Mouse (Mus musculus): ENCODE measurements at regions not wholly inside any gene's neighbourhood (a gene's known extent, or its start where the extent isn't known, plus 50 kb on each side); places are given as distances from the start of the nearest gene placed in this dataset.

DNA sequence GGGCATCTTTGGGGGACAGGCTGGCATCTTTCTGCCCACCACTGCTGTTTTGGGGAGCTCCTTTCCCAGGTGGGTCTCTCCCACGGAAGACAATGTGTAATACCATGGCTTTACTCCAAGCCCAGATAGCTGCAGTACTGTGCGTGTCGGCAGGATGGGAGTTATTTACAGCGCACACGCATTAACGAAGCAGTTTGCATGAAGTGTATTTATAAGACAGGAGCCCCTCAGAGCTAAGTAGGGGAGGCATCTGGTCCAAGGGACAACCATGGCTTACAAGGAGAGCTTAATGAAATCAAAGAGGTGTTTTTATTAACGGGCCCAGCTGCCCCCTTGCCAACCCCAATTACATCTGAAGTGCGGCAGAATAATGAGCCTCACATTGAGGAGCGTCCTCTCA is 169.0 kb downstream of the Katnal1 start:
- no peaks in the 10 kb centered on the region for H3K27me3 ChIP-seq (ENCODE audit: control insufficient read depth)
- H3K9me3 ChIP-seq (ENCODE audit: control insufficient read depth, low read length), result peaks cover 6% of the 10 kb centered on the region; the same call in 1 of the 2 replicates

DNA sequence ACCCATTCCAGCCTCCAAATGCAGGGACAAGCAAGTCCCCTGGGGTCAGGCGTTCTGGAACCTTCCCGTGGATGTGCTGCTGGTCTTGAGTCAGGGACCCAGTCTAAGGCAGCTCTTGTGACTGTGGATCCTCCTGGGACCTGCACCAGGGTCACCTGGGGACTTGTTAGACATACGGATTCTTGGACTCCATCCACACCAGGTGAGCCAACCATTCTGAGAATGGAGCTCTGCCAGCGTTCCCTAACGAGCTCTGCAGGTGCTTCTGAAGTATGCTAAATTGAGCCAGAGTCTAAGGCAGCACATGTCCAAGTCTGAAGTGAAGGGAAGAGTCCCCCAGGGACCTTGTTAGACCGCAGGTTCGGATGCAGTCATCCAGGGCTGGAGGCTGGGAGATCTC is 170.3 kb downstream of the Katnal1 start:
- TF ChIP-seq GATA1 (IDR thresholded peaks at IDR 0.05; ENCODE audit: low read length) (no peak), TAL1 (IDR thresholded peaks at IDR 0.05; ENCODE audit: low read length) (no peak)
- H3K4me3 ChIP-seq (replicated peaks), result no peak overlapping the region

More for the DNA sequence above, 169.0 kb downstream of the Katnal1 start:
- H3K4me3 ChIP-seq (replicated peaks), result no peak overlapping the region
- no peaks in the 10 kb centered on the region for H3K4me1 ChIP-seq (ENCODE audit: control insufficient read depth)
- no peak for TF ChIP-seq TAL1 (IDR thresholded peaks at IDR 0.05; ENCODE audit: low read length)
- no peak for TF ChIP-seq GATA1 (IDR thresholded peaks at IDR 0.05; ENCODE audit: low read length)
- no peaks in the 10 kb centered on the region for H3K36me3 ChIP-seq (ENCODE audit: control insufficient read depth)

DNA sequence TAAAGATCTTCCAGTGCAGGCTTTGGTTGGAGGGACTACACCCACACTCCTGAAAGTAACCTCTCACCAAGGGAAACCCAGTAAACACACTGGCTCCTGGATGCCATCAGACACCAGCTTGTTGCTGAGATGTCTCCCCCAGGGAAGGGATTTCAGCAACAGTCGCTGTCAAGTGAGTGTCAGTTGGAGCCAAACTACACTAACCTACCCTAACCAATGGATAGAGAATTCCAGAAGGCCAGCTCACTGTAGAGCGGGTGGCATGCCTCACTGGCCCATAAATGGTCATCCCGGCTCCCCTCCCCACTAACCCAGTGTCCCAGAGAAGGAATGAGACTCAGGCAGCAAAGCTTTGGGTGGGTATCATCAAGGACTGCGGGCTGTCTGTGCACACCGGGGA is 171.4 kb downstream of the Katnal1 start:
- Histone ChIP-seq H3K4me1 (ENCODE audit: control insufficient read depth) (no peaks in the 10 kb centered on the region), H3K36me3 (ENCODE audit: control insufficient read depth) (no peaks in the 10 kb centered on the region), H3K9me3 (ENCODE audit: control insufficient read depth, low read length) (peaks cover 12% of the 10 kb centered on the region; the same call in 1 of the 2 replicates), H3K27me3 (ENCODE audit: control insufficient read depth) (no peaks in the 10 kb centered on the region), H3K4me3 (replicated peaks) (no peak overlapping the region)
- TF ChIP-seq GATA1 (IDR thresholded peaks at IDR 0.05; ENCODE audit: low read length) (no peak), TAL1 (IDR thresholded peaks at IDR 0.05; ENCODE audit: low read length) (no peak)

More for the DNA sequence above, 170.3 kb downstream of the Katnal1 start:
- H3K36me3 ChIP-seq (ENCODE audit: control insufficient read depth), result no peaks in the 10 kb centered on the region
- peaks cover 12% of the 10 kb centered on the region; the same call in 1 of the 2 replicates for H3K9me3 ChIP-seq (ENCODE audit: control insufficient read depth, low read length)
- H3K4me1 ChIP-seq (ENCODE audit: control insufficient read depth), result no peaks in the 10 kb centered on the region
- no peaks in the 10 kb centered on the region for H3K27me3 ChIP-seq (ENCODE audit: control insufficient read depth)

DNA sequence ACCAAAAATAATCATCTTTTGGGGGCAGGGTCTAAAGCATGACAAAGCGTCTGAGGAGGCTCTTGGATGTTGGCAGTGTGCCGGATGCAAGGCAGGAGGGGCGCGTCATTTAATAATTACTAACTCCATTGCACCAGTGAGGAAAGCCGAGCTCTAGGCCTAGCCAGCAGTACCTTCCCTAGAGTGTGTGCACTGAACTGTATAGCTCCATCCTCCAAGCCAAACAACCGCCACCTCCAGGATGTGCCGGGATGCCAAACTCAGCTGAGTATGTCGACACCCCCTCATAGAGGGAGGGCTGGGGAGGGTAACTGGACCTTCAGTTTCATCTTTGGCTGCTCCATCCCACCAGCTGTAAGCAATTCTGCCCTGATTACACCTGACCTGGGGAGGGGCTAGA is 171.9 kb downstream of the Katnal1 start:
- TF ChIP-seq GATA1 (IDR thresholded peaks at IDR 0.05; ENCODE audit: low read length), result no peak
- no peak for TF ChIP-seq TAL1 (IDR thresholded peaks at IDR 0.05; ENCODE audit: low read length)
- Histone ChIP-seq H3K27me3 (ENCODE audit: control insufficient read depth) (no peaks in the 10 kb centered on the region), H3K9me3 (ENCODE audit: control insufficient read depth, low read length) (peaks cover 12% of the 10 kb centered on the region; the same call in 1 of the 2 replicates)

DNA sequence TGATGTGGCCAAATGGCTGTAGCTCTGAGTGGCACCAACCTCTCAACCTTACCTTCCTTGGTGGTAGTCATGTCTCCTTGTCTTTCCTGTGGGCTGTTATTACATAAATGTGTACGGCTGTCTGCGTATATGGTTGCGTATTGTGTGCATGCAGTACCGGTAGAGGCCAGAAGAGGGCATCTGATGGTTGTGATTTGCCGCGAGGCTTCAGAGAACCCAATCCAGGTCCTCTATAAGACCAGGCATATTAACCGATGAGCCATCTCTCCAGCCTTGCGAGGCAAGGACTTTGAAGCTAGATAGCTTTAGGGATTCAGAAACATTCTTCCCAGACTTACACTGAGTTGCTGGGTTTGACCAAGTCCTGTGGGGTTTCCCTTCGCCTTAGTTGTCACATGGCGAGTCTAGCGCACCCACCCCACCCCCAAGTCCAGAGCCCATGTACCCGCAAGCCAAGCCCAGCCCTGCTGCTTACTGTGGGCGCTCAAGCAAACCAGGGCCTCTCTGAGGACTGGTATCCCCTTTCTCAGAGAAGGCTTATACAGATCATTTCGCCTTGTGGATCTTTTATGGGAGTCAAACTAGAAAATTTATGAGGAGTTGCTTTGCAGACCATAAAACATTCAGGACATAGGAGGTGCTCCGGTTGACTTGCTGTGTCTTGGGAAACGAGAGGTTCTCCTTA is 172.7 kb downstream of the Katnal1 start:
- Histone ChIP-seq H3K36me3 (ENCODE audit: control insufficient read depth) (no peaks in the 10 kb centered on the region), H3K4me3 (replicated peaks) (no peak overlapping the region), H3K4me1 (ENCODE audit: control insufficient read depth) (no peaks in the 10 kb centered on the region), H3K27me3 (ENCODE audit: control insufficient read depth) (no peaks in the 10 kb centered on the region), H3K9me3 (ENCODE audit: control insufficient read depth, low read length) (peaks cover 16% of the 10 kb centered on the region)
- TF ChIP-seq TAL1 (IDR thresholded peaks at IDR 0.05; ENCODE audit: low read length) (no peak), GATA1 (IDR thresholded peaks at IDR 0.05; ENCODE audit: low read length) (no peak)

More for the DNA sequence above, 171.9 kb downstream of the Katnal1 start:
- Histone ChIP-seq H3K4me1 (ENCODE audit: control insufficient read depth) (no peaks in the 10 kb centered on the region), H3K36me3 (ENCODE audit: control insufficient read depth) (no peaks in the 10 kb centered on the region), H3K4me3 (replicated peaks) (no peak overlapping the region)

DNA sequence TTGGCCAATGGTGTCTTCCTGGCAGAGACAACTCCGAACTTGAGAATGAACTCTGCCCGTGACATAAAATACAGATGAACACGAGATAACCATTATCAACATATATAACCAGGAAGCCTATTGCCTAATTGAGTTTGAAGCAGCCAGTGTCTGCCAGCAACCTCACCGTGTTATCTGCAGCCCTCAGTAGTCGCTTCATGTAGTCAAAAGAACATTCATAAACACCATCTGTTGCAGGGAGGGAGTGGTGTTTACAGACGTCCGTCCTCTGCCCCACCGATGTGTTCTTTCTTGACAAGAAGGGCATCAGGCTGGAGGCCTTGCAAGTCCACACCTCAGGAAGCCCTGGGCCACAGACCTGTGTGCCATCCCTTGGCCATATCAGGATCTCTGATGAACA is 173.3 kb downstream of the Katnal1 start:
- no peaks in the 10 kb centered on the region for H3K27me3 ChIP-seq (ENCODE audit: control insufficient read depth)
- H3K36me3 ChIP-seq (ENCODE audit: control insufficient read depth), result no peaks in the 10 kb centered on the region
- H3K4me3 ChIP-seq (replicated peaks), result no peak overlapping the region
- H3K4me1 ChIP-seq (ENCODE audit: control insufficient read depth), result no peaks in the 10 kb centered on the region
- H3K9me3 ChIP-seq (ENCODE audit: control insufficient read depth, low read length), result peaks cover 16% of the 10 kb centered on the region
- no peak for TF ChIP-seq GATA1 (IDR thresholded peaks at IDR 0.05; ENCODE audit: low read length)
- TF ChIP-seq TAL1 (IDR thresholded peaks at IDR 0.05; ENCODE audit: low read length), result no peak

DNA sequence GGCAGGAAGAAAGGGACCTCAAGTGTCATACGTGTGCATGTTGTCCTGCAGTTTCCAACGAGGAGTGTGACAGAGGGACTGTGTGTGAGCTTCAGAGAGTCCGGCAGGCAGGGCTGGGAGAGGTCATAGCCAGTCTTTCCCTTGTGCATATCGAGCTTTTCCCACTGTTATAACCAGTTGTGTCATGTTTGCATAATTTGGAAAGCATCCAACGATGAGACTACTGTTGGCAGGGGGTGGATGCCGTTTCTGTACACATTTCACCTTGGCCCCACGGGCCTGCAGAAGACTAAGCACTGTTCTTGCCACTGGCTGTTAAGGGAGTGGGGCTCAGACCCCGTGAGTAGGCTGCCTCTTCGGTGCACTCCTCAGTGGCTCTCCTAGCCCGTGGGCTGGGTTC is 174.2 kb downstream of the Katnal1 start:
- Histone ChIP-seq H3K36me3 (ENCODE audit: control insufficient read depth) (no peaks in the 10 kb centered on the region), H3K9me3 (ENCODE audit: control insufficient read depth, low read length) (peaks cover 16% of the 10 kb centered on the region), H3K4me3 (replicated peaks) (no peak overlapping the region), H3K4me1 (ENCODE audit: control insufficient read depth) (no peaks in the 10 kb centered on the region), H3K27me3 (ENCODE audit: control insufficient read depth) (no peaks in the 10 kb centered on the region)
- TF ChIP-seq GATA1 (IDR thresholded peaks at IDR 0.05; ENCODE audit: low read length) (no peak), TAL1 (IDR thresholded peaks at IDR 0.05; ENCODE audit: low read length) (no peak)

DNA sequence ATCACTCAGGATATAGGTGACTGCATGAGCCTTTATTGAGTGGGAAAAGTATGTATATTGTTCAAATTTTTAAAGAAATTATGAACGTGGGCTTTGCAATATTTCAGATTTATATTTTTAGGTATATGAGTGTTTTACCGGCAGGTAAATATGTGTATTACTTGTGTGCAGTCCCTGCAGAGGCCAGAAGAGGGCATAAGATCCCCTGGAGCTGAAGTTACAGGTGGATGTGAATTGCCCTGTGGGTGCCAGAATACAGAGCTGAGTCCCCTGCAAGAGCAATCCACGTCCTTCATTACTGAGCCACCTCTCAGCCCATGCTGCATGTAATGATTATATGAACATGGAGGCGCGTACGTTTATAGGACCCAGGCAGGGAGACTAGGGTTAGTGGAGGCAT is 174.8 kb downstream of the Katnal1 start:
- Histone ChIP-seq H3K27me3 (ENCODE audit: control insufficient read depth) (no peaks in the 10 kb centered on the region), H3K4me3 (replicated peaks) (no peak overlapping the region), H3K9me3 (ENCODE audit: control insufficient read depth, low read length) (peaks cover 16% of the 10 kb centered on the region), H3K36me3 (ENCODE audit: control insufficient read depth) (no peaks in the 10 kb centered on the region), H3K4me1 (ENCODE audit: control insufficient read depth) (no peaks in the 10 kb centered on the region)
- TF ChIP-seq GATA1 (IDR thresholded peaks at IDR 0.05; ENCODE audit: low read length) (no peak), TAL1 (IDR thresholded peaks at IDR 0.05; ENCODE audit: low read length) (no peak)

DNA sequence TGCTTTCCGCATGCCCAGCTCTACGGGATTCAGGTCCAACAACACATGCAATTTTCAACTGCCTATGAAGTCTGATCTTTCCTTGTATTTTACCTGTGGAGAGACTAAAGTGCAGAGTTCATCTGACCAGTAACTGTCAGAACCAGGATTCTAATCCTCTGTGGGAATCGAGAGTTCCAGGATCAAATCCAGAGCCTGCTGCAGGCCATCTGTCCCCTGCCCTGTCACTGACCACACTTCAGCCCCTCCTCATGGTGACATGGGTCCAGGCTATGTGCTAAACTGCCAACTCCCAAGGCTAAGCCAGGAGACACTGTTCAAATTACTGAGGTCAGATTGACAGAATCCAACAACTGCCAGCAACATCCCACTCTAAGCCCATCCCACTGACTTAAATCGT is 175.7 kb downstream of the Katnal1 start:
- H3K4me1 ChIP-seq (ENCODE audit: control insufficient read depth), result no peaks in the 10 kb centered on the region
- H3K9me3 ChIP-seq (ENCODE audit: control insufficient read depth, low read length), result peaks cover 16% of the 10 kb centered on the region
- H3K27me3 ChIP-seq (ENCODE audit: control insufficient read depth), result no peaks in the 10 kb centered on the region
- no peak overlapping the region for H3K4me3 ChIP-seq (replicated peaks)
- no peaks in the 10 kb centered on the region for H3K36me3 ChIP-seq (ENCODE audit: control insufficient read depth)
- TF ChIP-seq GATA1 (IDR thresholded peaks at IDR 0.05; ENCODE audit: low read length) (no peak), TAL1 (IDR thresholded peaks at IDR 0.05; ENCODE audit: low read length) (no peak)

DNA sequence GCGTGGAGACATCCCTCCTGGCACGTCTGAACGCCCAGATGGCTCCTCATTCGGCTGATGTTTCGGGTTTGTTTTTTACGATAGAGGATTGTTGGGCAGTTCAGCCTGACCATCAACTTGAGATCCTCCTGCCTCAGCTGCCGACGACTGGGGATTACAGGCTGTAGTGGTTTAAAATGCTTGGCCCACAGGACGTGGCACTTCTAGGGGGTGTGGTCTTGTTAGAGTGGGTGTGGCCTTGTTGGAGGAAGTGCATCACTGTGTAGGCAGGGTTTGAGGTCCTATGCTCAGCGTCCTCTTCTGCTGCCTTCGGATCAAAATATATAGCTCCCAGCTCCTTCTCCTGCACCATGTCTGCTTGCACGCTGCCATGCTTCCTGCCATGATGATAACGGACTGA is 177.1 kb downstream of the Katnal1 start:
- no peak overlapping the region for H3K4me3 ChIP-seq (replicated peaks)
- peaks cover 16% of the 10 kb centered on the region for H3K9me3 ChIP-seq (ENCODE audit: control insufficient read depth, low read length)
- TF ChIP-seq TAL1 (IDR thresholded peaks at IDR 0.05; ENCODE audit: low read length), result no peak
- TF ChIP-seq GATA1 (IDR thresholded peaks at IDR 0.05; ENCODE audit: low read length), result no peak

More for the DNA sequence above, 177.1 kb downstream of the Katnal1 start:
- H3K4me1 ChIP-seq (ENCODE audit: control insufficient read depth), result no peaks in the 10 kb centered on the region
- H3K36me3 ChIP-seq (ENCODE audit: control insufficient read depth), result no peaks in the 10 kb centered on the region
- H3K27me3 ChIP-seq (ENCODE audit: control insufficient read depth), result no peaks in the 10 kb centered on the region

Measured in erythroblast, embryonic 14.5 days (primary cell).